Mouse (Mus musculus): ENCODE results near the gene Hist1h2bb. TPM values are rescaled to one million over a fixed set of nuclear protein-coding genes. Genes with fewer than 3 reads are reported as not detected.

The Hist1h2bb gene
- polyA plus RNA-seq, 1 experiment from 2014 or later = 3.4 TPM

- no peaks in the 10 kb centered on the region for H3K36me3 ChIP-seq (ENCODE audit: control insufficient read depth, insufficient read depth, low read length)
- H3K27me3 ChIP-seq (ENCODE audit: control insufficient read depth, insufficient read depth, low read length) = no peaks in the 10 kb centered on the region
- H3K4me1 ChIP-seq (ENCODE audit: control insufficient read depth, insufficient read depth, low read length) = peaks cover 16% of the 10 kb centered on the region
- H3K4me3 ChIP-seq (ENCODE audit: low read depth, low read length) = no peak overlapping the region
- DNase-seq (ENCODE audit: low spot score) = peak; percentile 17
- no peak for ATAC-seq (ENCODE audit: insufficient number of reproducible peaks, low FRiP score, low TSS enrichment, low read depth)
- no peak overlapping the region for H3K27ac ChIP-seq (replicated peaks; ENCODE audit: low read depth, low read length)
- no peak overlapping the region for H3K4me2 ChIP-seq (ENCODE audit: low read depth, severe bottlenecking)
- 94% methylated on average over 7 of the region's 7 CpGs for WGBS
- H3K9ac ChIP-seq (ENCODE audit: low read length) = no peak overlapping the region
- H3K9me3 ChIP-seq (ENCODE audit: control insufficient read depth, low read length) = no peaks in the 10 kb centered on the region
Measured at GRCm38 (mm10) chr13:23705751-23706356, 40.7 kb upstream of the Hist1h2bb start.

- Histone ChIP-seq H3K4me3 (ENCODE audit: low read depth, low read length) (no peak overlapping the region), H3K9me3 (ENCODE audit: control insufficient read depth, low read length) (no peaks in the 10 kb centered on the region), H3K36me3 (ENCODE audit: control insufficient read depth, insufficient read depth, low read length) (no peaks in the 10 kb centered on the region), H3K4me1 (ENCODE audit: control insufficient read depth, insufficient read depth, low read length) (peaks cover 16% of the 10 kb centered on the region), H3K27ac (replicated peaks; ENCODE audit: low read depth, low read length) (no peak overlapping the region), H3K9ac (ENCODE audit: low read length) (no peak overlapping the region), H3K4me2 (ENCODE audit: low read depth, severe bottlenecking) (no peak overlapping the region), H3K27me3 (ENCODE audit: control insufficient read depth, insufficient read depth, low read length) (no peaks in the 10 kb centered on the region)
- no peak for ATAC-seq (ENCODE audit: insufficient number of reproducible peaks, low FRiP score, low TSS enrichment, low read depth)
- WGBS = 91% methylated on average over 12 of the region's 12 CpGs
- DNase-seq (ENCODE audit: low spot score) = peak; percentile 18
Measured at GRCm38 (mm10) chr13:23706771-23707170, 39.8 kb upstream of the Hist1h2bb start.

GRCm38 (mm10) chr13:23708041-23708440, 38.5 kb upstream of the Hist1h2bb start:
- DNase-seq (ENCODE audit: low spot score) = peak; percentile 20
- WGBS = 89% methylated on average over 4 of the region's 4 CpGs
- no peaks in the 10 kb centered on the region for H3K36me3 ChIP-seq (ENCODE audit: control insufficient read depth, insufficient read depth, low read length)

GRCm38 (mm10) chr13:23708654-23709053, 37.9 kb upstream of the Hist1h2bb start:
- Histone ChIP-seq H3K27ac (replicated peaks; ENCODE audit: low read depth, low read length) (no peak overlapping the region), H3K27me3 (ENCODE audit: control insufficient read depth, insufficient read depth, low read length) (no peaks in the 10 kb centered on the region), H3K36me3 (ENCODE audit: control insufficient read depth, insufficient read depth, low read length) (no peaks in the 10 kb centered on the region), H3K9me3 (ENCODE audit: control insufficient read depth, low read length) (no peaks in the 10 kb centered on the region), H3K4me2 (ENCODE audit: low read depth, severe bottlenecking) (no peak overlapping the region), H3K4me3 (ENCODE audit: low read depth, low read length) (no peak overlapping the region), H3K4me1 (ENCODE audit: control insufficient read depth, insufficient read depth, low read length) (peaks cover 16% of the 10 kb centered on the region), H3K9ac (ENCODE audit: low read length) (no peak overlapping the region)
- no peak for ATAC-seq (ENCODE audit: insufficient number of reproducible peaks, low FRiP score, low TSS enrichment, low read depth)
- peak; percentile 22 for DNase-seq (ENCODE audit: low spot score)
- 63% methylated on average over 4 of the region's 4 CpGs for WGBS

More at GRCm38 (mm10) chr13:23708041-23708440, 38.5 kb upstream of the Hist1h2bb start:
- H3K27me3 ChIP-seq (ENCODE audit: control insufficient read depth, insufficient read depth, low read length) = no peaks in the 10 kb centered on the region
- no peak overlapping the region for H3K4me2 ChIP-seq (ENCODE audit: low read depth, severe bottlenecking)
- H3K9ac ChIP-seq (ENCODE audit: low read length) = no peak overlapping the region
- ATAC-seq (ENCODE audit: insufficient number of reproducible peaks, low FRiP score, low TSS enrichment, low read depth) = 0 out of 2 replicates have a peak, but pooled peaks have one; percentile 51
- peaks cover 16% of the 10 kb centered on the region for H3K4me1 ChIP-seq (ENCODE audit: control insufficient read depth, insufficient read depth, low read length)
- no peaks in the 10 kb centered on the region for H3K9me3 ChIP-seq (ENCODE audit: control insufficient read depth, low read length)
- H3K27ac ChIP-seq (replicated peaks; ENCODE audit: low read depth, low read length) = no peak overlapping the region
- no peak overlapping the region for H3K4me3 ChIP-seq (ENCODE audit: low read depth, low read length)

GRCm38 (mm10) chr13:23709714-23710373, 36.7 kb upstream of the Hist1h2bb start:
- peak; percentile 44; the same call in 1 of the 2 replicates for ATAC-seq (ENCODE audit: insufficient number of reproducible peaks, low FRiP score, low TSS enrichment, low read depth)

GRCm38 (mm10) chr13:23710374-23711089, 36.0 kb upstream of the Hist1h2bb start, which contains the start of gene Hfe:
Gene Hfe (minus strand): TSS chr13:23710854.
- H3K36me3 ChIP-seq (ENCODE audit: control insufficient read depth, insufficient read depth, low read length) = no peaks in the 10 kb centered on the region
- peak within 1 kb of the TSS; percentile 32 for H3K9ac ChIP-seq (ENCODE audit: low read length)
- peak; percentile 68; the same call in 1 of the 2 replicates for ATAC-seq (ENCODE audit: insufficient number of reproducible peaks, low FRiP score, low TSS enrichment, low read depth)
- no peaks in the 10 kb centered on the region for H3K27me3 ChIP-seq (ENCODE audit: control insufficient read depth, insufficient read depth, low read length)
- peaks cover 16% of the 10 kb centered on the region for H3K4me1 ChIP-seq (ENCODE audit: control insufficient read depth, insufficient read depth, low read length)
- H3K4me3 ChIP-seq (ENCODE audit: low read depth, low read length) = peak within 1 kb of the TSS; percentile 31
- H3K4me2 ChIP-seq (ENCODE audit: low read depth, severe bottlenecking) = peak within 1 kb of the TSS; percentile 61
- peak; percentile 67 for DNase-seq (ENCODE audit: low spot score)
- WGBS = 2% methylated on average over 17 of the region's 17 CpGs
- no peak within 1 kb of the TSS for H3K27ac ChIP-seq (replicated peaks; ENCODE audit: low read depth, low read length)
- H3K9me3 ChIP-seq (ENCODE audit: control insufficient read depth, low read length) = no peaks in the 10 kb centered on the region

More at GRCm38 (mm10) chr13:23709714-23710373, 36.7 kb upstream of the Hist1h2bb start:
- Histone ChIP-seq H3K9ac (ENCODE audit: low read length) (peak overlapping the region; percentile 32; the same call in 1 of the 2 replicates), H3K27me3 (ENCODE audit: control insufficient read depth, insufficient read depth, low read length) (no peaks in the 10 kb centered on the region), H3K4me3 (ENCODE audit: low read depth, low read length) (peak overlapping the region; percentile 31), H3K4me1 (ENCODE audit: control insufficient read depth, insufficient read depth, low read length) (peaks cover 16% of the 10 kb centered on the region), H3K27ac (replicated peaks; ENCODE audit: low read depth, low read length) (no peak overlapping the region), H3K4me2 (ENCODE audit: low read depth, severe bottlenecking) (peak overlapping the region; percentile 61), H3K9me3 (ENCODE audit: control insufficient read depth, low read length) (no peaks in the 10 kb centered on the region), H3K36me3 (ENCODE audit: control insufficient read depth, insufficient read depth, low read length) (no peaks in the 10 kb centered on the region)
- 12% methylated on average over 15 of the region's 15 CpGs for WGBS
- DNase-seq (ENCODE audit: low spot score) = no peak

- 0 out of 2 replicates have a peak, but pooled peaks cover 3% of the 10 kb centered on the region for H3K4me1 ChIP-seq (ENCODE audit: control insufficient read depth, insufficient read depth, low read length)
- no peaks in the 10 kb centered on the region for H3K27me3 ChIP-seq (ENCODE audit: control insufficient read depth, insufficient read depth, low read length)
- H3K4me3 ChIP-seq (ENCODE audit: low read depth, low read length) = no peak overlapping the region
- ATAC-seq (ENCODE audit: insufficient number of reproducible peaks, low FRiP score, low TSS enrichment, low read depth) (no peak), DNase-seq (ENCODE audit: low spot score) (peak; percentile 19)
- H3K27ac ChIP-seq (replicated peaks; ENCODE audit: low read depth, low read length) = no peak overlapping the region
- H3K36me3 ChIP-seq (ENCODE audit: control insufficient read depth, insufficient read depth, low read length) = no peaks in the 10 kb centered on the region
- 88% methylated on average over 5 of the region's 5 CpGs for WGBS
- H3K4me2 ChIP-seq (ENCODE audit: low read depth, severe bottlenecking) = no peak overlapping the region
- no peak overlapping the region for H3K9ac ChIP-seq (ENCODE audit: low read length)
- H3K9me3 ChIP-seq (ENCODE audit: control insufficient read depth, low read length) = no peaks in the 10 kb centered on the region
Measured at GRCm38 (mm10) chr13:23716261-23717042, 30.1 kb upstream of the Hist1h2bb start.
